Mouse (Mus musculus) CH12.LX (cell line): ENCODE results near the gene Bub3. TPM values are rescaled to one million over a fixed set of nuclear protein-coding genes. Genes with fewer than 3 reads are reported as not detected.

Source experiments
- DNase-seq: peaks from one replicate; pipeline ENCODE4 v3.0.0-alpha.2; 2013; ENCODE audit errors: extremely low read depth
- H3K27ac ChIP-seq: 2 replicates; pipeline ENCODE4 v1.5.1; 2012; ENCODE audit warnings: low read depth, mild to moderate bottlenecking, control low read depth, moderate library complexity; ENCODE audit not compliant: insufficient read depth
- H3K27me3 ChIP-seq: replicated peaks from 2 replicates; pipeline ENCODE3; 2012; ENCODE audit warnings: inconsistent platforms
- H3K36me3 ChIP-seq, 2 experiments: replicated peaks in 1 of 2; 2 replicates each; pipeline versions ENCODE3 to v1.6.1; 2012; ENCODE audit warnings: inconsistent platforms in 1 of 2, low read length in 1 of 2, mild to moderate bottlenecking in 1 of 2, mixed read lengths in 1 of 2, moderate library complexity in 1 of 2; ENCODE audit not compliant: control insufficient read depth in 1 of 2, insufficient read depth in 1 of 2
- H3K4me1 ChIP-seq, 2 experiments: 2 replicates each; pipeline ENCODE4 v1.6.1; 2012; ENCODE audit warnings: inconsistent platforms in 1 of 2, moderate library complexity in 1 of 2; ENCODE audit not compliant: insufficient read depth in 2 of 2, control insufficient read depth in 1 of 2
- H3K4me2 ChIP-seq: 2 replicates; pipeline ENCODE4 v1.6.1; 2012; ENCODE audit warnings: low read depth, mild to moderate bottlenecking, control low read depth; ENCODE audit not compliant: poor library complexity, insufficient read depth, severe bottlenecking
- H3K4me3 ChIP-seq, 3 experiments: fragments of 150-350 bp in 1 of 3; sonication (generic) in 1 of 3; replicated peaks in 1 of 3; 2 replicates each; pipeline versions ENCODE3 to v1.5.1; 2011 to 2012; ENCODE audit warnings: low read depth in 2 of 3, low read length in 2 of 3, mild to moderate bottlenecking in 2 of 3, moderate library complexity in 2 of 3, control low read depth in 1 of 3, improper control_type of control experiment in 1 of 3, inconsistent platforms in 1 of 3, mixed read lengths in 1 of 3; ENCODE audit not compliant: poor library complexity in 1 of 3
- H3K79me2 ChIP-seq: replicated peaks from 2 replicates; pipeline ENCODE4 v1.6.1; 2012; ENCODE audit warnings: mild to moderate bottlenecking, moderate library complexity; ENCODE audit not compliant: control insufficient read depth, poor library complexity, insufficient read depth, severe bottlenecking; ENCODE audit errors: extremely low read depth
- H3K9ac ChIP-seq: 2 replicates; pipeline ENCODE4 v1.6.1; 2012; ENCODE audit warnings: low read depth, mild to moderate bottlenecking, control low read depth, moderate library complexity; ENCODE audit not compliant: insufficient read depth
- H3K9me3 ChIP-seq: replicated peaks from 2 replicates; pipeline ENCODE3; 2012; ENCODE audit warnings: low read length, inconsistent platforms, mixed read lengths
- BHLHE40 ChIP-seq: IDR thresholded peaks from 2 replicates; pipeline ENCODE4 v1.6.1; 2011; ENCODE audit warnings: mild to moderate bottlenecking, low read depth, low read length, improper control_type of control experiment
- CHD1 ChIP-seq: IDR thresholded peaks from 2 replicates; pipeline ENCODE4 v1.6.1; 2012; ENCODE audit warnings: low read depth, low read length, improper control_type of control experiment, inconsistent platforms
- CTCF ChIP-seq, 2 experiments: IDR thresholded peaks in 1 of 2; conservative IDR thresholded peaks in 1 of 2; 2 replicates each; pipeline ENCODE4 v1.5.1; 2011 to 2012; ENCODE audit warnings: low read depth in 2 of 2, low read length in 2 of 2, improper control_type of control experiment in 1 of 2, inconsistent platforms in 1 of 2, mild to moderate bottlenecking in 1 of 2, moderate library complexity in 1 of 2
- EP300 ChIP-seq: IDR thresholded peaks from 2 replicates; pipeline ENCODE4 v1.6.1; 2011; ENCODE audit warnings: low read length, improper control_type of control experiment
- GABPA ChIP-seq: IDR thresholded peaks from 2 replicates; pipeline ENCODE4 v1.6.1; 2012; ENCODE audit warnings: low read depth, low read length, improper control_type of control experiment, inconsistent platforms; ENCODE audit not compliant: insufficient replicate concordance
- JUN ChIP-seq: IDR thresholded peaks from 2 replicates; pipeline ENCODE4 v1.6.1; 2011; ENCODE audit warnings: low read depth, mild to moderate bottlenecking, low read length, improper control_type of control experiment, moderate library complexity; ENCODE audit not compliant: insufficient read depth
- KAT2A ChIP-seq: IDR thresholded peaks from 2 replicates; pipeline ENCODE4 v1.6.1; 2012; ENCODE audit warnings: low read length, improper control_type of control experiment, inconsistent platforms; ENCODE audit not compliant: insufficient replicate concordance
- MAX ChIP-seq: IDR thresholded peaks from 2 replicates; pipeline ENCODE4 v1.6.1; 2011; ENCODE audit warnings: low read length, improper control_type of control experiment
- MAZ ChIP-seq: IDR thresholded peaks from 2 replicates; pipeline ENCODE4 v1.6.1; 2012; ENCODE audit warnings: low read depth, mild to moderate bottlenecking, inconsistent platforms, low read length, improper control_type of control experiment, moderate library complexity
- MEF2A ChIP-seq: IDR thresholded peaks from 2 replicates; pipeline ENCODE4 v1.6.1; 2014; ENCODE audit warnings: low read depth, mild to moderate bottlenecking, inconsistent platforms, low read length, improper control_type of control experiment, borderline replicate concordance
- MXI1 ChIP-seq: IDR thresholded peaks from 2 replicates; pipeline ENCODE4 v1.6.1; 2011; ENCODE audit warnings: mild to moderate bottlenecking, low read depth, low read length, improper control_type of control experiment
- MYC ChIP-seq: IDR thresholded peaks from 2 replicates; pipeline ENCODE4 v1.6.1; 2011; ENCODE audit warnings: low read depth, mild to moderate bottlenecking, improper control_type of control experiment, low read length
- NELFE ChIP-seq: IDR thresholded peaks from 2 replicates; pipeline ENCODE4 v1.6.1; 2011; ENCODE audit warnings: low read depth, low read length, improper control_type of control experiment
- PAX5 ChIP-seq: IDR thresholded peaks from 2 replicates; pipeline ENCODE4 v1.6.1; 2012; ENCODE audit warnings: low read length, inconsistent platforms, mixed read lengths
- POLR2A ChIP-seq: IDR thresholded peaks from 2 replicates; pipeline ENCODE4 v1.6.1; 2011; ENCODE audit warnings: low read depth, mild to moderate bottlenecking, improper control_type of control experiment, low read length
- POLR2AphosphoS2 ChIP-seq: IDR thresholded peaks from 2 replicates; pipeline ENCODE4 v1.6.1; 2011; ENCODE audit warnings: low read depth, low read length, improper control_type of control experiment
- SMC3 ChIP-seq: IDR thresholded peaks from 2 replicates; pipeline ENCODE4 v1.6.1; 2011; ENCODE audit warnings: low read depth, low read length, improper control_type of control experiment
- USF1 ChIP-seq: IDR thresholded peaks from 2 replicates; pipeline ENCODE4 v1.6.1; 2014; ENCODE audit warnings: low read depth, mild to moderate bottlenecking, inconsistent platforms, low read length, improper control_type of control experiment
- ZNF384 ChIP-seq: IDR thresholded peaks from 2 replicates; pipeline ENCODE4 v1.6.1; 2012; ENCODE audit warnings: low read depth, low read length, improper control_type of control experiment, inconsistent platforms
- dilution Hi-C: fragments of 300-500 bp; cut with MboI; formaldehyde crosslinking; loops from 2 replicates; pipeline ENCODE4 v1.14.3; 2020; ENCODE audit warnings: low sequenced_read_pairs; ENCODE audit not compliant: extremely low pct_unique_long_range_greater_than_20kb, extremely low pct_ligation_motif_present
- in situ Hi-C: fragments of 300-500 bp; cut with MboI; formaldehyde crosslinking; loops from 3 replicates; pipeline ENCODE4 v1.14.3; 2019; ENCODE audit warnings: low sequenced_read_pairs, low pct_ligation_motif_present, low pct_unique_long_range_greater_than_20kb, mixed read lengths
- polyA plus RNA-seq: library from polyadenylated mRNA; unstranded; fragments of >175 nt; gene quantifications from 2 replicates; pipeline ENCODE4 v1.2.1, GENCODE M21; 2012; ENCODE audit warnings: low read depth; ENCODE audit not compliant: insufficient read length
- total RNA-seq, 2 experiments: library from RNA; depleted of rRNA; stranded (reverse); fragments of 300-350 nt in 1 of 2; fragments of >200 nt in 1 of 2; gene quantifications; 2 replicates each; pipeline ENCODE4 v1.2.3; 2012 to 2014

The Bub3 gene
- total and polyA plus RNA-seq, 3 experiments: 159 to 250 (median 161) TPM

- H3K4me1 ChIP-seq: peaks cover 6 to 21% of the 10 kb centered on the region in 2 experiments; a peak in 3 of 4 replicates
- no peak overlapping the region for H3K4me3 ChIP-seq
- DNase-seq: no peak
- peaks cover 2 to 5% of the 10 kb centered on the region in 2 experiments for H3K36me3 ChIP-seq
- H3K9ac ChIP-seq: no peak overlapping the region
- peaks cover 42% of the 10 kb centered on the region for H3K27me3 ChIP-seq
- dilution Hi-C loops (no loop called here), in situ Hi-C loops (no loop called here)
- peaks cover 8% of the 10 kb centered on the region for H3K79me2 ChIP-seq
- H3K27ac ChIP-seq: no peak overlapping the region
- peak overlapping the region; percentile 54; the same call in 1 of the 2 replicates for H3K4me2 ChIP-seq
- no peaks in the 10 kb centered on the region for H3K9me3 ChIP-seq
- TF ChIP-seq MEF2A (no peak), GABPA (no peak), PAX5 (no peak), ZNF384 (no peak), CHD1 (no peak), NELFE (no peak), USF1 (no peak), CTCF (conservative IDR thresholded peaks at IDR 0.05 in 1 of 2, IDR thresholded peaks at IDR 0.05 in 1 of 2; ENCODE audit: low read depth in 2 of 2, low read length in 2 of 2) (no peak), KAT2A (no peak), EP300 (no peak), MAZ (no peak), MYC (no peak), JUN (no peak), MAX (no peak), POLR2AphosphoS2 (no peak), SMC3 (no peak), POLR2A (no peak), MXI1 (no peak)
Observed at GRCm38 (mm10) chr7:131556116-131556515, 3.9 kb upstream of the Bub3 start.

GRCm38 (mm10) chr7:131556541-131557271 is 3.3 kb upstream of the Bub3 start:
- in situ Hi-C loops (no loop called here), dilution Hi-C loops (no loop called here)
- Histone ChIP-seq H3K27ac (no peak overlapping the region), H3K4me1 (peaks cover 2 to 22% of the 10 kb centered on the region in 2 experiments; a peak in 3 of 4 replicates), H3K27me3 (peaks cover 36% of the 10 kb centered on the region), H3K9me3 (no peaks in the 10 kb centered on the region), H3K9ac (no peak overlapping the region), H3K79me2 (peaks cover 12% of the 10 kb centered on the region), H3K4me2 (0 out of 2 replicates have a peak overlapping the region, but pooled peaks have one; percentile 54), H3K4me3 (no peak overlapping the region), H3K36me3 (peaks cover 3 to 5% of the 10 kb centered on the region in 2 experiments)
- no peak for DNase-seq
- no peak for TF ChIP-seq KAT2A
- TF ChIP-seq BHLHE40: 0 out of 2 replicates have a peak, but pooled peaks have one; percentile 11
